Mouse (Mus musculus) brain, embryonic 14.5 days (tissue): Measurements from ENCODE around the gene Padi4. TPM values are rescaled to one million over a fixed set of nuclear protein-coding genes. Genes with fewer than 3 reads are reported as not detected.
A peak's percentile ranks its signal among the peaks of the same experiment; 100 is the strongest.

Experiments used
- DNase-seq: peaks from one replicate; pipeline ENCODE4 v3.0.0-alpha.2; 2011; ENCODE audit warnings: low read depth
- CTCF ChIP-seq: fragments of 200-500 bp; IDR thresholded peaks from 2 replicates; pipeline ENCODE4 v1.5.1; 2012; ENCODE audit warnings: inconsistent platforms, mild to moderate bottlenecking, moderate library complexity, borderline replicate concordance; ENCODE audit not compliant: insufficient read depth, insufficient read length; ENCODE audit errors: extremely low read depth
- POLR2A ChIP-seq: fragments of 200-500 bp; IDR thresholded peaks from 2 replicates; pipeline ENCODE4 v1.6.1; 2012; ENCODE audit warnings: mild to moderate bottlenecking, inconsistent platforms, borderline replicate concordance; ENCODE audit not compliant: poor library complexity, insufficient read depth, insufficient read length, severe bottlenecking; ENCODE audit errors: extremely low read depth
- polyA plus RNA-seq: library from polyadenylated mRNA; depleted of rRNA; stranded (reverse); fragments of >200 nt; gene quantifications from 2 replicates; pipeline ENCODE4 v1.2.3, GENCODE M21; 2012; rRNA removed

The Padi4 gene
- polyA plus RNA-seq, 1 experiment = 0.14 TPM

DNA sequence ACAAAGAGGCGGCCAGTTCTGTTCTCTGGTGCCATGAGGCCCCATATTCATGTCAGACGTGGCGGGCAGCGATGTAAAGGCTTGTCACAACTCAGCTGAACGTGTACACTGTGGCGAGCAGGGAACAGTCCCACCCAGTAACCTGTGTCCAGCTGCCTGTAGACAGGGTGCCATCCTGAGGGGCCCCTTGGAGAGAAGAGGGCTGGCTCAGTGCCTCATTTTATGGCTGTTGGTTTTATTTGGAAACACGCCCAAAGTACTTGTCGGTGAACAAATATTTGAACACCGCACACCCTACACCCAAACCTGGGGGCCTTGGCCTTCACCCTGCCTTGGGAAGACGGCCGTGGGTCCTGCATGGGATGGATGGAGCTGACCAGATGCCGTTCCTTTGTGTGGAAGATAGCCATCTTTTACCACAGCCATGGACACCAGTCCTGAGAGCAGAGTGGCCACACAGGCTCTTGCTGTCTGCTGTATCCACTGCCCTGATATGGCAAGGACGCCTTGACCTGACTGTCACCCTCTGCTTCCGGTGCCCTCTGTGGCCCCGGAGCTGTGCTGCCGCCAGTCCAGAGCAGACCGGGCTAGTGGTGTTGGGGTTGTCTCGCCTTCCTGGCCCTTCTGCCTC lies 65.6 kb downstream of the Padi4 start:
- TF ChIP-seq CTCF = no peak
- no peak for TF ChIP-seq POLR2A
- DNase-seq = no peak

DNA sequence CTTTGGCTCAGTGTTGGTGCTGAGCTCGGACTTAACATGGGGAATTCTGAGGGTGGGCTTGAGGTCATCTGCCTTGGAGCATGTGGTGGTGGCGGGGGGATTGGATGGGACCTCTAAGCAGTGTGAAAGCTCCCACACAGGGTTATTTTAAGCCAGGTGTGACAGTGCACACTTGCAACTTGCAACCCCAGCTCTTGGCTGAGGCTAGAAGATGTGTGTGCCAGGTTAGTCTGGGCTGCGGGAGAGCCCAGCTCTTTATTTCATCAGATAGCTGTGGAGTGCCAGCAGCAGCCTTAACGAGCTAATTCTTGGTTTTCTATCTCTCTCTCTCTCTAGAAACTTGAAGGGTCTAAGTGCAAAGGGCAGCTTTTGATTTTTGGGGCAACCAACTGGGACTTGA lies 66.4 kb downstream of the Padi4 start:
- TF ChIP-seq CTCF = no peak
- TF ChIP-seq POLR2A = no peak
- no peak for DNase-seq

DNA sequence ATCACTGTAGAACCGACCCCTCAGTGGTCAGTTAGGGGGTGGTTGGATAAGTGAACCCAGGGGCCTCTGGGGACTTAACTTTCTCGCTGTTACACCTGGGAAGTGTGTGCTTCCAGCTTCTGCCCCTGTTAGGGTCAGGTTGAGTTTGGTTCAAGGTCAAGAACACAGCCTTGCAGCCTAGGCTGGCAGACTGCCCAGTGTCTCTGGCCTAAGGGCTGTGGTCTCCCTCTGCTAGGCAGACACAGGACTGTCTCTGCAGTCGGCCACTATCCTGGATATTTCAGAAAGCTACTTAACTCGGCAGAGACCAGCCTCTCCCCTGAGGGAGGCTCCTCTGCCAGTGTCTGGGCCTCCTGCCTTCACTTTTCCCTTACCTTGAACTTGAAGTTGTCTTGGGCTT lies 69.9 kb downstream of the Padi4 start:
- no peak for DNase-seq
- TF ChIP-seq CTCF = no peak
- no peak for TF ChIP-seq POLR2A

DNA sequence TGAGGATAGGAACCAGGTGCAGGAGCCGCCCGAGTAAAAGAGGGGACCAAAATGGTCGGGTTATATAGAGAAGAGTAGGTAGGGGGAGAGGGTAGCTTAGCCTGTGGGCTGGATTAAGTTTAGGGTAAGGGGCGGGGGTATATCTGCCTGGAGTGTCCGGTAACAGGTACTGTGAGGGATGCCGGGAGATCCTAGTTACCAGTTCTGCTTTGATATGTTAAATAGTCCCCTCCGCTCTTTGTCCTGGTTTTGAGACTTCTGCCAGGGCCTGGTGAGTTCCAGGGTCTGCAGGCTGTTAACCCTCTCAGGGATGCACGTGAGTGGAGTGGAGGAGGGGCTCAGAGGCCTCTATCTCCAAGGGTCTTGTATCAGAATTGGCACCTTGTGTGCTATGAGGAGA lies 70.4 kb downstream of the Padi4 start:
- TF ChIP-seq CTCF (no peak), POLR2A (no peak)
- peak; percentile 75 for DNase-seq

DNA sequence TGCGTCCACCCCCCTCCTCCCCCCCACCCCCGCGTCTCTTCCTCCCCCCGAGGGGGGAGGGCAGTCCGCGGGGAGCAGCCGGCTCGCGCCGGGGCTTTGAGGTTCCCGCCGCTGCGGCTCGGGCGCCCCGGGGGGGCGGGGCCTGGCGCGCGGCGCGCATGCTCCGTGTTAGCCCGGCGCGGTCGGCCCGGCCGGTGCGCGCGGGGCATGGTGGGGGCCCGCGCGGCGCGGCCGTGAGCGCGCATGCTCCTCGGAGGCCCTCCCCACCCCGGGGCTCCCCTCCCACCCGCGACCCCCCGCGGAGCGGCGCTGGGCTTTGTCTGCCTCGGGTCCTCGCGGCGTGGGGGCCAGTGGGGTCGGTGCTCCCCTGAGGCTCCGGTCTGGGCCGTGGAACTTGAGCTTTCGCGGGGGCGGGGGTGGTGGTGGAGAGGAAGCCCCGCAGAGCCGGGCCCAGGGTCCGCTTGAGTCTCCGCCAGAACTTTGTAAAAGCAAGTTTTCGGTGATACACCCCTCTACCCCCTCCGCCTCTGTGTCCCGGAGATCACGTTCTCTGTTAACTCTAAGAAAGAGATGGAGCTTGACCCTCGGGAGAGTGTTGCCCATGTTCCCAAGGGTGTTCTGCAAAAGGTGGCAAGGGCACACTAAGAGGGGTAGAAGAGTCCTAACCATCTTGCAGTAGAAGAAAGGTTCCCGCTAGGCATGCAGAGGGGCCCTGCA lies 71.3 kb downstream of the Padi4 start:
- peak; percentile 86 for DNase-seq
- TF ChIP-seq CTCF (no peak), POLR2A (peak; percentile 51; the same call in 1 of the 2 replicates)

DNA sequence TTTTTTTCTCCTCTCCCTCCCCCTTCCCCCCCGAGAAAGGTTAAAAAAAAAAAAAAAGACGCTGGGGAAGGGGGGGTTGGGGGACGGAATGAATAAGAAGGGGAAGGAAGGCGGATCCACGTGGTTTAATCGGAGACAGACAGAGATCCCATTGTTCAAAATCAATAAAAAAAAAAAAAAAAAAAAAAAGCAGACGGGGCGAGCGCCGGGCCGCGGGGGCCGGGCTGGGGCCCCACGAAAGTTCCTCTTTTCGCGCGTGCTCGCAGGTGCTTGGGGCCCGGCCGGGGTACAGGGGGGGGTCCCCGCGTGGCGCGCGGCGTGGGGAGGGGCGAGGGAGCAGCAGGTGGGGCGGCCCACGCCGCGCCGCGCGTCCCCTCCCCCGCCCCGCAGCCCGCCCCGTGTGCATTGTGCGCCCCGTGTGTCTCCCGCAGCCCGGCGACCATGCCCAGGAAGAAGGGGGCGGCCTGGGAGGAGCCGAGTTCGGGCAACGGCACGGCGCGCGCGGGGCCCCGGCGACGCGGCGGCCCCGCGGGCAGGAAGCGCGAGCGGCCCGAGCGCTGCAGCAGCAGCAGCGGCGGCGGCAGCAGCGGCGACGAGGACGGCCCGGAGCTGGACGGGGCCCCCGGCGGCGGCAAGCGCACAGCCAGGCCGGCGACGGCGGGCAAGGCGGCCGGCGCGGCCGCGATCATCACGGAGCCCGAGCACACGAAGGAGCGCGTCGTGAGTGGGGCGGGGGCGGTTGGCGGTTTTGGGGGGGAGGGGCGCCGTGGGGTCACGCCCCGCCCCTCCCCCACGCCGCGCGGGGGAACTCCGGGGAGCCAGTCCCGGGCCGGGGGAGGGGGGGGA lies 72.1 kb downstream of the Padi4 start:
- DNase-seq = peak; percentile 40
- TF ChIP-seq POLR2A = no peak
- TF ChIP-seq CTCF = no peak

DNA sequence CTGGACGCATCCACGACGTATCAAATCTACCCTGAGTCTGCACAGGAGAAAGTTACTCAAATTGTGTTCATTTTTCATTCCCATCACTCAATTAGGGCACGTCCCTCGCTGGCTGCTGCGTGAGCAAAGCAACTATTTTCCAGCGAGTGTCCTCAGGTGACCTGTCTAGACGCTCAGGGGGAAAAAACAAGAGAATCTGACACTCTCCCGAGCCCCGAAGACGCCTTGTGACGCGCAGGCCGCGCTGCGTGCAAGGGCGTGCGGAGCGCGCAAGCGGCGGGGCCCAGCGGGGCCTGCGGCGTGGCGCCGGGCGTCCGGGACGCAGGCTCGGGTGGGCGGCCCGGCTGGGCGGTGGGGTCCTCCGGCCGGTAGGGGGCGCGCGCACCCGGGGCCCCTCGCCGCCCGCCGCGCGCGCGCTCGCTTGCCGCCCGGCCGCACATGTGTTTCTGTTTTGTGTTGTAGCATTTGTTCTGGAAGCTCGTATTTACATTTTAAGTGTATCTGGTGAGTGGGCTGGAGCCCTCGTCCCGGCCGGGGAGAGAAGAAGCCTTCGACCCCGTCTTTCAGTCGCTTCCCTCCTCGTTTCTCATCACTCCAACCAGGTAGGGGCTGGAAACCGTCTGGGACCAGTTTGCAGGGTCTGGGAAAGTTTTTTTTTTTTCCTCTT lies 72.9 kb downstream of the Padi4 start:
- TF ChIP-seq POLR2A = peak; percentile 25; the same call in 1 of the 2 replicates
- TF ChIP-seq CTCF = peak; percentile 41; the same call in 1 of the 2 replicates
- peak; percentile 91 for DNase-seq

DNA sequence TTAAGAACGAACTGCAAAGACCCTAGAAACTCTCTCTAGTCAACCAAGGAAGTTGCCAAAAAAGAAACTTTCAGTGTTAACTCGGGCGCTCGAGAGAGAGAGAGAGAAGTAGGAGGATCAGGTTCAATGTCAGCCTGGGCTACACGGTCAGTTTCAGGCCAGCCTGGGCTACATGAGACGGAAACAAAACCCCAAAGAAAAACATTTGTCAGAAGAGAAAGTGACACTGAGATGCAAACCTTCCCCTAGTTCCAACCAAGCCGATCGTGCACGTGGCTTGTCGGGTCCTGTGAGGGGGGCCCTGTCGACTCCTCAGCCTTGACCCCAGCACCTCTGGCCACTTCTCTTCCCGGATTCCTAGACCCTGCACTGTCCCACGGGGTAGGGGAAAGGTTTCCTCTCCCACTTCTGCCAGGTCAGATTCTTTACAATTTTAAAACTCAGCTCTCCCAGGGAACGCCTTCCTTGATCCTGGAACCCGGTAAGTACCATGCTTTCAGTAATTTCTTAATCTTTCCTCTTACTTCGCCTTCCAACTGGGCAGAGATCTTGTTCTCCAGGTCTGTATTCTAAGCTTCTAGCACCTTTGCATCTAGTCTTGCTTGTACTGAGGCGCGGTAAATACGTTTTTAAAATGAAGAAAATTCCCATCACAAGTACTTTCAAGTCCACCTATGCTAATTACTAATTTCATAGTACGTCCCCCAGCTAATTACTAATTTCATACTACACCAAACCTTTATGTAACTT lies 73.6 kb downstream of the Padi4 start, which contains the start of gene Rcc2:
Gene Rcc2, plus strand, starts transcription at position 273 of the 750 bp plus-strand sequence.
- TF ChIP-seq POLR2A (no peak), CTCF (no peak)
- DNase-seq = no peak

DNA sequence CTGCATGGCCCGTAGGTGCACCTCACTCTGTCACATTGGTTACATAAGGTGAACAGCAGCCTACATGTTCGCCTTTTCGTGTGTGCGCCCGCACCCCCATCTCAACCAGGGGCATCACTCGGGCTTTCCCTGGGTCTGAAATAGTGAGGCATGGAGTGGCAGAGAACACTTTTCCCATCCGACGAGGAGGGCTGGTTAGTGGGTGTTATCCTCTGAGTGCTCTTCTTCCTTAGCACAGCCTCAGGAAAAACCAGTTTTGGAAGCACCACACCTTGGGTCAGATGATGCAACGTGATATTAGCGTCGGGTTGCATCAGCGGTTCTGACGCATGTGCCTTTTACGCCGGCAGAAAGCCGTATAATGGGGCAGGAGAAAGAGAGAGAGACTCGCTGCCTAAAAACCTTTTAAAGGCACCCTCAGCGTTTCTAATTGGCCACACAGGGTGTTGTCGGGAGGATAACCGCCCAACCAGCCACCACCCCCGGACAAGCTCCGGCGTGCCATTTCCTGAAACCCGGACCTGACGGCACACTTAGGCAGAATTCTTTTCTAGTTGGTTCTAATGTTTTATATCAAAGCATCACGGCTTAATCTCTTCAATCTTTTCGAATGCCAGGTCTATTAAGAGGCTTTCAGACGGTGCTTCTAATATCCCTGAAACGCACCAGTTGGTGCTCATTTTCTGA lies 74.5 kb downstream of the Padi4 start:
- peak; percentile 67 for DNase-seq
- TF ChIP-seq POLR2A = no peak
- no peak for TF ChIP-seq CTCF

Other genes starting within 250 kb of the Padi4 start
- 43.4 and 45.9 TPM in 2 replicates for gene Arhgef10l, start 108.2 kb downstream of the Padi4 start, polyA plus RNA-seq
- gene Rcc2, start 73.7 kb downstream of the Padi4 start, polyA plus RNA-seq = 104 and 106 TPM in 2 replicates
- 0.04 TPM in 1 of 2 replicates, not detected in the other for gene Padi6, start 31.6 kb downstream of the Padi4 start, polyA plus RNA-seq
- gene Padi3, start 36.4 kb upstream of the Padi4 start, polyA plus RNA-seq = 0.01 and 0.05 TPM in 2 replicates
- 0.03 TPM in 2 replicates for gene Padi1, start 71.5 kb upstream of the Padi4 start, polyA plus RNA-seq
- 0.43 and 0.67 TPM in 2 replicates for gene Padi2, start 132.1 kb upstream of the Padi4 start, polyA plus RNA-seq
- 213 and 233 TPM in 2 replicates for gene Sdhb, start 187.0 kb upstream of the Padi4 start, polyA plus RNA-seq
- 260 and 278 TPM in 2 replicates for gene Atp13a2, start 212.6 kb upstream of the Padi4 start, polyA plus RNA-seq
- 186 and 220 TPM in 2 replicates for gene Mfap2, start 236.2 kb upstream of the Padi4 start, polyA plus RNA-seq